Mouse (Mus musculus): ENCODE measurements around the gene Sh3glb1.

DNA sequence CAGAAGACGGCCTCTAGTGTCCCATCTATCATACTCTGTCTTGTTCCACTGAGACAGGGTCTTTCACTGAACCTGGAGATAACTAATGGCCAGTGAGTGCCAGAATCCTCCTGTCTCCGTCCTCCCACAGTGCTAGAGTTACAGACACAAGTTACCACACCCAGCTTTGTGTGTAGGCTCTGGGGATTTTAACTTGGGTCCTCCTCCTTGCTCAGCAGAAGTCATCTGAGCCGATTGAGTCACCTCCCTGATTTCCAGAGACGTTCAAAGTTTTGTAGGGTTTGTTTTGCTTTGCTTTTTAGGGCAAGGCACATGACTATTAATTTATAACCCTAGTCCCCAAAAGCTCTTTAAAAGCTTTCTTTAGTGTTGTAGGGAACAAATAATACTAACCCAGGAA, 41.0 kb downstream of the Sh3glb1 start:
- TF ChIP-seq CTCF (IDR thresholded peaks at IDR 0.05; ENCODE audit: control insufficient read depth, insufficient read depth, insufficient replicate concordance, low read depth, low read length) (no peak), POLR2A (IDR thresholded peaks at IDR 0.05; ENCODE audit: control insufficient read depth, low read depth, low read length) (no peak)
